Mouse (Mus musculus) CD4-positive, CD25-positive, alpha-beta regulatory T cell, adult 2 months (primary cell): ENCODE measurements around the gene BC024978.

ENCODE experiments used
- DNase-seq: peaks from one replicate; pipeline ENCODE4 v3.0.0-alpha.2; 2012; ENCODE audit warnings: low read depth, low spot score

BC024978 gene

DNA sequence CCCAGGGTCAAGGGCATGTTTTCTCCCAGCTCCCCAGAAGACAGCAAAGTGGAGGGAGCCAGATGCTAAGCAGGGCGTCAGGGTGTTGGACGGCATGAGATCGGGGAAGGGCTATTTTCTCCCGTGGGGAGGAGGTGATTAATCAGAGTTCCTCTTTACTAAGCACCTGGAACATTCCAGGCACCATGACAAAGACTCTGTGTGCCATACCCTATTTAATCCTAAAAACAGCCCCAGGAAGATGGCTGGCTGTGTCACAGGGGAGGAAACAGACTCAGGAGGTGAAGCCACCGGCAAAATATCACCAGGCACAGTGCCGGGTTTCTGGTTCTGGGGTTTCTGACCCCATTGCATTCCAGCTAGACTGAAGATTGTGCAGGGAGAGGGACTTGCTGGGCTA lies 26.4 kb downstream of the BC024978 start:
- no peak for DNase-seq

DNA sequence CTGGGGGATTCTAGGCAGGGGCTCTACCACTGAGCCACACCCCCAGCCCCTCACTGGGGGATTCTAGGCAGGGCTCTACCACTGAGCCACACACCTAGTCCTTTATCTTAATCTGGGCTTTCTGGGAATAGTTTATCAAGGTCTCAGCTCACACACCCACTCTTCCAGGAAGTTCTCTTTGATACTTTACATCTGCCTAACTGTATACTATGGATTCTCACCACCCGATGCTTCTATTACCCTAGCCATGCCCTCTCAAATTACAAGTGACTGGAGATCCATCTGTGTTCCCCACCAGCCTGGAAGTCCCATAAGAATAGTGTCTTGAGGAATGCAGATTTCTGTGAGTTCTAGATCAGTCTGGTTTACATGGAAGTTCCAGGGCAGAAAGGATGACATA lies 27.0 kb downstream of the BC024978 start:
- no peak for DNase-seq

- DNase-seq = no peak
Observed at GRCm38 (mm10) chr7:27224877-27225575, 29.4 kb downstream of the BC024978 start.

- DNase-seq = no peak
Observed at GRCm38 (mm10) chr7:27227276-27227675, 31.7 kb downstream of the BC024978 start.

DNA sequence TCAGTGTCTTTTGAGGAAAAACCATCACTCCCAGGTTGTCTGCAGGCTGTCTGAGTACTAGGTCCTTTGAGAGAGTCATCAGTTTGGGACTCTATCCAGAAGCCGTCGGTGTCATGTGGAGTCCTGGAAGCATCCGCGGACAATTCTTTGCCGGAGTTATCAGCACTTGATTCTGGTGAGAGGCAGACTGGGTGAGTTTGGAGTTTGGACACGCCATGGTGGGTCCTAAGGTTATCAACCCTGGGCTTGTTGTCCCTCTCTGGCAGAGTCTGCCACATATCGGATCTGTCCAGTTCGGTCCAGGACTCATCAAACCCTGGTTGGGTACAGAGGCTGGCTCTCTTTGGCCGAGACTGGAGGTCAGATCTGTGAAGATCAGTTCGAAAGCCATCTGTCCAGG lies 32.1 kb downstream of the BC024978 start:
- DNase-seq = peak; percentile 14

DNA sequence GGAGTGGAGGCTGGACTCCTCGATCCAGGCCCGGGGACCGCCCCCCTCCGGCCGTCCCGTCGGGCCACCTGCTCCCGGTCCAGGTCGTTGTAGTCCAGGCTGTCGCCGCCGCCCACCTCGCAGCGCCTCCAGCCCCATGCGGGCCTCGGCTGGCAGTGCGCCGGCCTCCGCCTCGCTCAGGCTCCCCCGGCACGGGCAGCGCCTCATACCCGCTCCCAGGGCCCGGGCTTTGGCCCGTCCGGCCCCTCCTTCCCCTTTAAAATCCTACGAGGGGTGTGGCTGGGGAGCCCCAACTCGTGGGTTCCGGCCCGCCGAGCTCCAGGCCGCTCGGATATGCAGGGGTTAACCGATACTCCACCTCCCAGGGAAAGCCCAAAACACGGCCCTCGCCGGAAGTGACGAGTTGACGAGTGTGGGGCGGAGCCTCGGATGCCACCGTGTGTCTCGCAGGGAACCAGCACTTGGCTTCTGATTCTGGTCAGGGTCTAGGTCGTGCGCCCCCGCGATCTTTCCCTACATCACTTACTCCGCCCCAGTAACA lies 32.8 kb downstream of the BC024978 start, which contains the start of gene Itpkc:
TSS of gene Itpkc (minus strand) at position 381 of the 541 bp plus-strand sequence.
- DNase-seq = peak; percentile 97

DNA sequence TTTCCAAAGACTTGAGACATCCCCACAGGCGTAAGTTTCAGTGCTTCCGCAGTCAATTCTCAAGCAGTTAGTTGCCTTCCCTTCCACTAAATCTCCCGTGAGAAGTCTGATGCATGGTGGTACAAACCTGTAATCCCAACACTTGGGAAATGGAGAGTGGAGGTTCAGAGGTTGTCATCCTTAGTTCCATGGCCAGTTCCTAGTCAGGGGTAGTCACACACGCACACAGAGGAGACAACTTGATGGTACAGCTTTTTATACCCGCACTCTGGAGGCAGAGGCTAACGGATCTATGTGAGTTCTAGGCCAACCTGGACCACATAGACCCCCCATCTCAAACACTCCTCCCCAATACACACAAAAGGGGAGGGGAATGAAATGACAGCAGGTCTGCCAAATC lies 33.3 kb downstream of the BC024978 start:
- no peak for DNase-seq

GRCm38 (mm10) chr7:27230781-27231180 lies 35.2 kb downstream of the BC024978 start:
- DNase-seq = peak; percentile 68

- no peak for DNase-seq
Observed at GRCm38 (mm10) chr7:27231693-27232331, 36.2 kb downstream of the BC024978 start.

DNA sequence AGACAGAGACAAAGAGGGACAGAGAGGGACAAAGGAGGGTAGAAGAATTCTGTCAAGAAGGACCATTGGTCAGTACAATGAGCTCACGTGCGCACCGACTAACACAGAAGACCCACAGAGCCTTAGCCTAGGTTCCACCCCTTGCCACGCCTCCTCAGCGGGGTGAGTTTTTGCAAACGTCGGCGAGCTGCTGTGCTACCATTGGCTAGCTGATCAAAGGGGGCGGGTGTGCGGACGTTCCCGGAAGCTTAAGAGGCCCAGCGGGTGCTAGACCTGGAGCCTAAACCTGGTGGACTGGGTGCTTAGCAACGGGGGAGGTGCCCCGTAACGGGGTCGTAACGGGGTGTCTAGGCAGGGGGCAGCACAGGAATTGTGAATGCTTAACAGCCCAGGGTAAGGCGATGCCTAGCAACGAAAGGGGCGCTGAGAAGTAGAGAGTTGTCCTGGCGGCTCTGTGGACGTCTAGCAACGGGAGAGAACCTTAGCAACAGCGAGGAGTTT lies 37.2 kb downstream of the BC024978 start, which contains the start of gene Coq8b:
TSS of gene Coq8b (plus strand) at position 243 of the 501 bp plus-strand sequence.
- peak; percentile 96 for DNase-seq

DNA sequence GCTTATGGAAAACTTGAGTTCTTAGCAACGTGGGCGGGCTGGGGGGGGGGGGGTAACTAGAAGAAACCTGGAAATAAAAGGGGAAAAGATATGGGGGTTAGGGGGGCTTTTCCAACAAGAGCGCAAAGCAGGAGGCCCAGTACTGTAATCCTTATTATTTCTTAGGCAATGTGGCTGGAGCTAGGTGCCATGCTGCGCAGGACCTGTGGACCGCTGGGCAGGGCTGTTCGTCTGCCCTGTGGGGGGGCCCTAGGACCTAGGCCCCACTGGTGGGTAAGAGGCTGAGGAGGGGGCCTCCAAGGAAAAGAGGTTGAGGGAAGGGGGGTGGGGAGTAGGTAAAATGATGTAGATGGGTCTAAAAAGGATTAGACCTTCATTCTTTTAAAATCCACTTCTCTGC lies 37.7 kb downstream of the BC024978 start:
- DNase-seq = no peak

- no peak for DNase-seq
Observed at GRCm38 (mm10) chr7:27235726-27236125, 40.1 kb downstream of the BC024978 start.

DNA sequence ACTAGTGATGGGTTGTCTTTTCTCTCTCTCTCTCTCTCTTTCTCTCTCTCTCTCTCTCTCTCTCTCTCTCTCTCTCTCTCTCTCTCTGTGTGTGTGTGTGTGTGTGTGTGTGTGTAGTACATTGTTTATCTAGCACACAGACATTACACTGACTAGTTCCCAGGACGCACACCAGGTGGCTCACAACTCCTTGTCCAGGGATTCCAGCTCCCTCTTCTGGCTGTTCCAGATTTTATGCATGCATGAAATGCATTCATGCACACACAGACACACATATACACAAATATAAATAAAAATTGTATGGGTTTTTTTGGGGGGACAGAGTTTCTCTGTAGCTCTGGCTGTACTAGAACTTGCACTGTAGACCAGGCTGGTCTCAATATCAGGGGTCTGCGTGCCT lies 41.9 kb downstream of the BC024978 start:
- DNase-seq = no peak

DNA sequence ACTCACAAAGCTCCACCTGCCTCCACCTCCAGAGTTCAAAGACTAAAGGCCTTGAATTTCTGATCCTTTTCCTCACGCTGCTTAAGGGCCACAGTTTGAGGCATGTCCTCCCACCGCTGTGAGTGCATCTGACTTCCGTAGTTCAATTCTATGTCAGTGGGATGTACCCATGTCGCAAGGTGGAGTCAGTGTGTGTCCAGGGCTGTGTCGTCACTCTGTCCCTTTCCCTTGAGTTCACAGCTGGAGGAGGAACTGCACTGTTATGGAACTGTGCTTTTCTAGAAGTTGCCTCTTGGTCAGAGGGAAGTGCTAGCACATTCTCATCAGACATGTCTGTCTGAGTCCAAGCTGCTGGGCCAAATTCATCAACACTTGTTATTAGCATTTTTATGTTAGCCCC lies 43.0 kb downstream of the BC024978 start:
- no peak for DNase-seq

- DNase-seq = no peak
Observed at GRCm38 (mm10) chr7:27243211-27243610, 47.6 kb downstream of the BC024978 start.

GRCm38 (mm10) chr7:27244088-27244487 lies 48.5 kb downstream of the BC024978 start:
- DNase-seq = peak; percentile 68

- DNase-seq = peak; percentile 54
Observed at GRCm38 (mm10) chr7:27249146-27249545, 53.6 kb downstream of the BC024978 start.

DNA sequence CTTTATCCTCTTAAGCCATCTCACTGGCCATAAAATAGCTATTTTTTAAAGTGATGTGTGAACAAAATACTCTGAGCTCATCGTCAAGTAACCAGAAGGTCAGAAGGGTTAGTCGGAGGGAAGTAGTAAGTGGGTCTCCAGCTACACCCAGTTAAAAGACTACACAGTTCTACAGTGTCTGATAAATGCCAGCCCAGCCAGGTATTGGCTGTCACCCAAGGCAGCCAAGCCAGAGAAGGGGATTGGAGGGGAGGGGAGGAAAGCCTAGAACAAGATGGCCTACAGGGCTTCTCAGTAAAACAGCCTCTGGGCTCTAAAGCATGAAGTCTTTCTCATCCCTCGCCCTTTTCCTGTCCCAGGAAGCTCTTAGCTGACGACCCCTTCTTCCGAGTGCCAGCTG lies 54.3 kb downstream of the BC024978 start:
- DNase-seq = no peak

GRCm38 (mm10) chr7:27251946-27252345 lies 56.4 kb downstream of the BC024978 start:
- DNase-seq = no peak

DNA sequence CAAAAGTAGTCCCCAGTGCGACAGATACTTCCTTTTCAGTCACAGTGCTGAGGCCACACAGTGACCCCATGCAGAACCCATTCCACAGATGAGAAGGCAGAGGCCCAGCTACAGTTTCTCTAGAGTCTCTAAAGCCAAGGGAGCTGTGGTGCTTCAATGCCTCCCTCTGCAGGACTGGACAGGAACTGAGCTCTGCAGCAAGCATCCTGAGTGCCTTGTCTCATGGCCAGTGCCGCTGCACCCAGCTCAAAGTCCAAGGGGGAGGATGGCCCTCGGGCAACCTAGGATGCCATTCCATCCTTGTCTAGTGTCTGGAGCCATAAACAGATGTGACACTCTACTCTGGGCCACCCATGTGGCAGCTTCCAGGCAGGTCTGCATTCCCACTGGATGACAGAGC lies 60.1 kb downstream of the BC024978 start:
- DNase-seq = peak; percentile 50

DNA sequence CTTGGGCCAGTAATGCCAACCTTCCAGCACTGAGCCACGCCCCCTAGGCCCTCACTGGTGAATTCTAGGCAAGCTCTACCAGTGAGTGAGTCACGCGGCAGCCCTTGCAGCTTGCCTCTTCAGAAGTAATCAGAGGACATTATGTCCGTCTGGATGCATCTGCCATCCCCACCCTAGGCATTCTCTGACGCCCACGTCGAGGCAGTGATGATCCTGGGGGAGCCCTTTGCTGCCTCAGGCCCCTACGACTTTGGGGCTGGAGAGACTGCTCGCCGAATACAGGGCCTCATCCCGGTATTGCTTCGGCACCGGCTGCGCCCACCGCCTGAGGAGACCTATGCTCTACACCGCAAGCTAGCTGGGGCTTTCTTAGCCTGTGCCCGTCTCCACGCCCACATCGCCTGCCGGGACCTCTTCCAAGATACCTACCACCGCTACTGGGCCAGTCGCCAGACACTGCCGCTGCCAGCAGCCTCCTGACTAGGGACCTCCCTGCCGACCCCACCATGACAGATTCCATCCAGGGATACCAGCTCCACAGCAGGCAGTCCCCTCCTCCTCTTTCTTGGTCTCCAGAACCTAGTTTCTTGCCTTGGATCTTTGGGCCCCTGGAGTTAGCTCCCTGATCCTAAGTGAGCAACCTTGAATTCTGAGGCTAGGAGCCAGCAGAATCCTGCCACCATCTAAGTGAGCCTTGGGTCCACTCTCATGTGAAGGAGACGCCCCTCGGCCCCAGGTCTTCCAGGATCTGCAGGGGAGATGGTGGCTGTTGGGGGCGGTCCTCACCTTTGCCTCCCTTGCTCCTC lies 61.7 kb downstream of the BC024978 start:
- DNase-seq = no peak

- no peak for DNase-seq
Observed at GRCm38 (mm10) chr7:27257852-27258204, 62.2 kb downstream of the BC024978 start.
